Mouse (Mus musculus) ZHBTc4 (cell line): ENCODE measurements around the gene Gm8232.
"Not testable (repeated sequence)": the region's sequence is repeated elsewhere in the genome, so short reads cannot be mapped to it uniquely, and the experiment has no call there.

ENCODE experiments used
- DNase-seq: peaks from one replicate; pipeline ENCODE4 v3.0.0-alpha.2; 2011; ENCODE audit warnings: low read depth, low spot score

The Gm8232 gene

DNA sequence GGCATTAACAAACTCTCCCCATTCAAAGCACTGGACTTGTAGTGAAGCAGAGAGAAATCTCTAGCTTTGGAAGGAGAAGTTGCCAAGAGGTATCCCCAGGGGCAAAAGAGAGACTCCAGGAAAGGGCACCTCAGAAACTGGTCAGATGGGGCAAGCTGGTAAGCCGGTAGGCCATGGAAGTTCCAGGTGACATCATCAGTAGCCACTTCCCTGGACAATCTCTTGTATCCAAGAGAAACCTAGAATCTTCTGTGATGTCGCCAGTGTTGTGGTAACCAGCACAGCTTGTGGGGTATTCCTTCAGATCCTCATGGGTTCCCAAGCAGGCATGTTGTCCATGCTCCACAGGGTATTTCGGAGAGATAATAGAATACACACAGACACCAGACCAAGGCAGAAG is at the start of gene Gm8232:
Gene Gm8232, plus strand, starts transcription at position 301 of the 400 bp plus-strand sequence.
- not testable (repeated sequence) for DNase-seq

DNA sequence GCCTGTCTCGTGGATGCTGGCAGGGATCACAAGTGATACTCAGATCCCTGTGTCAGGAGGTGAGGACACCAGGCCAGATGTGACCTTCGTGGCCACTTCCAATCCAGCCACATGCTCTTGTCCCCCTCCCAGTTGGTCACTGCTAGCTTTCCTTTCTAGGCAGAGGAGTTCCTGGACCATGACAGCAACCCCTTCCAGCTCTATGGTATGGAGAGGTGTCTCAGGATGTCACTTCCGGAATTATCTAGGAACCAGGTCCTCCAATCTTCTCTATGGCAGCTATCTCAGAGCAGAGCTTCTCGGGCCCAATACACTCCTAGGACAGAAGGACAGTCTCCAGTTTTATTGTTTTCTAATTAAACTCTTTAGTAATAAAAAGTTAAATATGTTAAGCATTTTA is 49.2 kb upstream of the Gm8232 start:
- not testable (repeated sequence) for DNase-seq

- not testable (repeated sequence) for DNase-seq
Measured at GRCm38 (mm10) chr14:44410588-44410987, 22.8 kb upstream of the Gm8232 start, which contains the start of gene Gm3371. Gene Gm3371 (minus strand): TSS chr14:44410688.
